16 mouse cellular contexts compared by ENCODE assay signal in the genomic region with DNA sequence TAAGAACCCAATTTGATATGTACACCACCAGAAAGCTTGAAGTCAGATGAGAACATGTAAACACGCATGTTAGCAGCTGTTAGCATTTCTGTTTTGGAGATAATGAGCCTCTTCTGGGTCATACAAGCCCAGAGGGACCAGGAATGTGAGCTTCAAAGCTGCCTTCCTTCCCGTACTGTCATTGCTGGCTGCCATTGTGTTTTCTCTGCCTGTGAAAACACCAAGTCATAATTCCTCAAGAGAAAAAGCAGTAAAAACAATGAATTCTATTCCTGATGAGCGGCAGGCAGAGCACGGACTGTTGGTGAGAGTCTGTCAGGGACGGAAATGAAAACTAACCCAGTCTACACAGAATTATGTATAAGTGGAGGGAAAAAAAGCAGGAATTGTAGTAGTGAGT. TPM values are rescaled to one million over a fixed set of nuclear protein-coding genes. Genes with fewer than 3 reads are reported as not detected.
A peak's percentile ranks its signal among the peaks of the same experiment; 100 is the strongest.
DNase-seq lines count a peak whose midpoint lies in the region; ATAC-seq lines count a peak whose summit lies in the region.
"Had no signal": no experiment of that assay in that cellular context is flagged by ENCODE, and none has a peak within 500 bp of the region (broad histone marks: within the 10 kb centered on the region; RNA-seq: fewer than 3 reads in every experiment).

No protein-coding gene starts in this region.

- no peak overlapping the region for H3K9ac ChIP-seq in embryonic facial prominence, embryonic 14.5 days (ENCODE audit: low read depth, low read length)
- H3K9ac ChIP-seq in midbrain, embryonic 15.5 days: no peak overlapping the region

- peak; percentile 17 to 28 for DNase-seq in heart, postnatal 14 days
- DNase-seq in heart, postnatal 36 days: no peak
- DNase-seq in kidney, postnatal 14 days: peak; percentile 45
- no peak for DNase-seq in kidney, adult 8-10 months
- peak; percentile 41 for DNase-seq in embryonic facial prominence, embryonic 14.5 days (ENCODE audit: low spot score)
- no peak for DNase-seq in frontal cortex, postnatal 14 days (ENCODE audit: low spot score in 2 of 2)
- DNase-seq: cerebellum, postnatal 10 days; lung, adult 2 months; lung, postnatal 36 days; thymus, postnatal 14 days had no signal

- H3K27ac ChIP-seq in embryonic facial prominence, embryonic 14.5 days (replicated peaks; ENCODE audit: low read depth, low read length): no peak overlapping the region; the same call in 1 of the 2 replicates
- peak overlapping the region; percentile 63; the same call in 1 of the 2 replicates for H3K27ac ChIP-seq in midbrain, embryonic 15.5 days
- H3K27ac ChIP-seq: limb, embryonic 10.5 days; stomach, postnatal 0 days had no signal

- no peaks in the 10 kb centered on the region for H3K27me3 ChIP-seq in embryonic facial prominence, embryonic 14.5 days (replicated peaks; ENCODE audit: control insufficient read depth, insufficient read depth, low read length)
- no peaks in the 10 kb centered on the region for H3K27me3 ChIP-seq in midbrain, embryonic 15.5 days (replicated peaks)

- H3K36me3 ChIP-seq in embryonic facial prominence, embryonic 14.5 days (ENCODE audit: control insufficient read depth, insufficient read depth, low read length): no peaks in the 10 kb centered on the region
- H3K36me3 ChIP-seq in midbrain, embryonic 15.5 days (replicated peaks): no peaks in the 10 kb centered on the region

- WGBS in embryonic facial prominence, embryonic 14.5 days: 55% methylated on average over 5 of the region's 5 CpGs
- WGBS in midbrain, embryonic 15.5 days: 58% methylated on average over 5 of the region's 5 CpGs

- no peak for ATAC-seq in embryonic facial prominence, embryonic 14.5 days (ENCODE audit: low read depth)
- ATAC-seq in midbrain, embryonic 15.5 days (replicated peaks): no peak
- ATAC-seq: forebrain, embryonic 14.5 days; intestine, embryonic 16.5 days had no signal

- H3K4me1 ChIP-seq in embryonic facial prominence, embryonic 14.5 days (ENCODE audit: control insufficient read depth, insufficient read depth, low read length): peaks cover 10% of the 10 kb centered on the region
- H3K4me1 ChIP-seq in midbrain, embryonic 15.5 days: no peaks in the 10 kb centered on the region

- H3K4me3 ChIP-seq in embryonic facial prominence, embryonic 14.5 days (ENCODE audit: low read depth, low read length): no peak overlapping the region
- H3K4me3 ChIP-seq in midbrain, embryonic 15.5 days: no peak overlapping the region
- H3K4me3 ChIP-seq: limb, embryonic 10.5 days had no signal

- intact Hi-C loops in heart, postnatal 14 days (cut with DNase I): loop anchor here (2.0 kb wide), 1 partner anchor 15 kb away; no protein-coding TSS in a partner anchor
- intact Hi-C loops in heart, postnatal 36 days (cut with DNase I): no loop called here

- H3K9me3 ChIP-seq in embryonic facial prominence, embryonic 14.5 days (ENCODE audit: control insufficient read depth, low read length): no peaks in the 10 kb centered on the region
- H3K9me3 ChIP-seq in midbrain, embryonic 15.5 days: no peaks in the 10 kb centered on the region
- H3K9me3 ChIP-seq: limb, embryonic 10.5 days had no signal

- H3K4me2 ChIP-seq in embryonic facial prominence, embryonic 14.5 days (ENCODE audit: low read depth, low read length): no peak overlapping the region
- H3K4me2 ChIP-seq in midbrain, embryonic 15.5 days: no peak overlapping the region
- H3K4me2 ChIP-seq: liver, embryonic 11.5 days had no signal

RNA-seq across cellular contexts. Expression of gene Kctd7, which starts 20.4 kb away (rescaled TPM):
- 1 to 10 TPM; 1.6 to 3.4 TPM for total RNA-seq in heart, postnatal 14 days (2021)
- 1 to 10 TPM; 1.8 to 2.9 TPM for total RNA-seq in heart, postnatal 36 days (2021)
- 5.8 and 6.5 TPM in 2 replicates for polyA plus RNA-seq in embryonic facial prominence, embryonic 14.5 days (2014; fragmentation: Nextera tagmentation; extraction: Ambion mirVana)
- 18.0 and 19.9 TPM in 2 replicates for polyA plus RNA-seq in midbrain, embryonic 15.5 days (2015; fragmentation: Nextera tagmentation; extraction: Ambion mirVana)

RNA-seq across cellular contexts. Expression of gene Rabgef1, which starts 47.3 kb away (rescaled TPM):
- total RNA-seq in heart, postnatal 14 days (2021): 10 to 100 TPM; 17.8 to 20.8 TPM
- 10 to 100 TPM; 20.6 to 21.2 TPM for total RNA-seq in heart, postnatal 36 days (2021)
- polyA plus RNA-seq in embryonic facial prominence, embryonic 14.5 days (2014; fragmentation: Nextera tagmentation; extraction: Ambion mirVana): 22.5 and 24.4 TPM in 2 replicates
- polyA plus RNA-seq in midbrain, embryonic 15.5 days (2015; fragmentation: Nextera tagmentation; extraction: Ambion mirVana): 41.1 and 46.4 TPM in 2 replicates

RNA-seq across cellular contexts. Expression of gene Tpst1, which starts 51.1 kb away (rescaled TPM):
- total RNA-seq in heart, postnatal 14 days (2021): 10 to 100 TPM; 15.7 to 16.9 TPM
- total RNA-seq in heart, postnatal 36 days (2021): 10 to 100 TPM; 12.0 to 12.8 TPM
- 94.0 and 102 TPM in 2 replicates for polyA plus RNA-seq in embryonic facial prominence, embryonic 14.5 days (2014; fragmentation: Nextera tagmentation; extraction: Ambion mirVana)
- 54.7 and 59.4 TPM in 2 replicates for polyA plus RNA-seq in midbrain, embryonic 15.5 days (2015; fragmentation: Nextera tagmentation; extraction: Ambion mirVana)

Comparison
In these comparisons a context has a peak if more than half of its experiments do, and no peak if none do; other contexts are left out.
1. DNase-seq: peak in heart, postnatal 14 days (2 of 2), kidney, postnatal 14 days (single experiment) and embryonic facial prominence, embryonic 14.5 days (single experiment); none in heart, postnatal 36 days (0 of 2), kidney, adult 8-10 months (0 of 2) and frontal cortex, postnatal 14 days (0 of 2).